Mouse (Mus musculus) heart, embryonic 15.5 days (tissue): Measurements from ENCODE around the gene Ttc8. TPM values are rescaled to one million over a fixed set of nuclear protein-coding genes. Genes with fewer than 3 reads are reported as not detected.
"Not testable (repeated sequence)": the region's sequence is repeated elsewhere in the genome, so short reads cannot be mapped to it uniquely, and the experiment has no call there.

Experiments used
- ATAC-seq: fragments of 200-750 bp; cut with Nextera tagmentation; replicated peaks from 2 replicates; pipeline ENCODE4 v1.8.0; 2017; ENCODE audit warnings: low read depth, moderate TSS enrichment; ENCODE audit not compliant: insufficient number of reproducible peaks, insufficient read depth, low FRiP score
- H3K27ac ChIP-seq: fragments of 300-500 bp; sonication (generic); 2 replicates; pipeline ENCODE4 v1.5.1; 2015; ENCODE audit warnings: mild to moderate bottlenecking, inconsistent platforms
- H3K27me3 ChIP-seq: fragments of 300-500 bp; sonication (generic); 2 replicates; pipeline ENCODE4 v1.6.1; 2015; ENCODE audit warnings: inconsistent platforms
- H3K36me3 ChIP-seq: fragments of 300-500 bp; sonication (generic); 2 replicates; pipeline ENCODE4 v1.6.1; 2015; ENCODE audit warnings: mild to moderate bottlenecking, inconsistent platforms
- H3K4me1 ChIP-seq: fragments of 300-500 bp; sonication (generic); replicated peaks from 2 replicates; pipeline ENCODE4 v1.6.1; 2015; ENCODE audit warnings: inconsistent platforms
- H3K4me2 ChIP-seq: fragments of 300-500 bp; sonication (generic); 2 replicates; pipeline ENCODE4 v1.6.1; 2015; ENCODE audit warnings: inconsistent platforms, mild to moderate bottlenecking, moderate library complexity
- H3K4me3 ChIP-seq: fragments of 300-500 bp; sonication (generic); 2 replicates; pipeline ENCODE4 v1.5.1; 2015; ENCODE audit warnings: mild to moderate bottlenecking, inconsistent platforms
- H3K9ac ChIP-seq: fragments of 300-500 bp; sonication (generic); 2 replicates; pipeline ENCODE4 v1.6.1; 2015; ENCODE audit warnings: mild to moderate bottlenecking, inconsistent platforms
- H3K9me3 ChIP-seq: fragments of 300-500 bp; sonication (generic); replicated peaks from 2 replicates; pipeline ENCODE4 v1.6.1; 2016; ENCODE audit warnings: inconsistent platforms
- WGBS: fragments of 180-500 bp; shearing (Covaris S2); methylation state at CpG from one replicate; pipeline ENCODE4 v1.1.7; 2015; ENCODE audit warnings: mixed read lengths; 5-methylcytosine and 5-hydroxymethylcytosine counted together
- polyA plus RNA-seq: library from polyadenylated mRNA; unstranded; fragments of >200 nt; fragmentation: Nextera tagmentation; extraction: Ambion mirVana; gene quantifications from 2 replicates; pipeline ENCODE4 v1.2.1, GENCODE M21; 2015

Gene Ttc8
- polyA plus RNA-seq, 1 experiment from 2014 or later, result 14.3 TPM

DNA sequence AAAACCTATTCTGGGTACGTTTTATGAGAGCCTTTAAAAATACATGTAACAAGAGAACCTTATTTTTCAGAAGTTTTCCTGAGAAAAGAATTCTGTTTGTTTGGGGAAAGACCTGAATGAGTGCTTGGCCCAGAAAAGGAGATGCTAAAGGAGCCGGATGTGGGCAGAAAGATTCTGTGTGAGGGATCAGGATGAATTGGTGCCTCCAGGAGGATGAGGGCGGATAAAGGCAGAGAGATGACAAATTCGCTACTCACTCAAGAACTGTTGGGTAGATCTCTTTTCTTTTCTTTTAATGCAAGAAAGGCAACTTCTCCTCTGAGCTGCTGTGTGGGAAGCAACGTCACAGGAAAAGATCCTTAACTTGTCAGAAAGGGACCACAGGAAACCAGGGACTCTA lies 14.9 kb upstream of the Ttc8 start:
- Histone ChIP-seq H3K27me3 (no peaks in the 10 kb centered on the region), H3K9me3 (no peaks in the 10 kb centered on the region), H3K27ac (no peak overlapping the region), H3K4me3 (no peak overlapping the region), H3K4me2 (no peak overlapping the region), H3K36me3 (no peaks in the 10 kb centered on the region), H3K4me1 (peaks cover 8% of the 10 kb centered on the region), H3K9ac (no peak overlapping the region)
- 68% methylated on average over 5 of the region's 5 CpGs for WGBS
- ATAC-seq, result no peak

DNA sequence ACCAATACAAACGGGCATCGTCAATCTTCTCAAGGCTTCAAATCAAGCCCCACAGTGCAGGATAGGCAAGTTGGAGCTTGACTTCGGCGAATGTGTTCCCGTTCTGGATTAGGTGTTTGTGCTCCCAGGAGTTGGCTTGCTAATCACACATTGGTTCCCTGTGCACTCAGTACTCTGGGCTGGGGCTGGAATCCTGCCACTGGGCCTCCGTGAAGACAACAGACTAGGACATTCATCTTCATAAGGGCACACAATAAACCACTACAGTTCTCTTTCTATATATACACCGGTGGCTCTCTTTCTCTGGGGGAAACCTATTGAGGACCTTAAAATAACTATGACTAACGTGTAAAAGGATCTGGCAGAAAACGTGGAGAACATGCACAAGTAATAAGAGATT lies 10.3 kb upstream of the Ttc8 start:
- Histone ChIP-seq H3K27ac (peak overlapping the region; percentile 86), H3K4me1 (peaks cover 7% of the 10 kb centered on the region; the same call in 1 of the 2 replicates), H3K4me3 (no peak overlapping the region), H3K36me3 (no peaks in the 10 kb centered on the region), H3K9ac (no peak overlapping the region), H3K4me2 (no peak overlapping the region), H3K27me3 (no peaks in the 10 kb centered on the region), H3K9me3 (no peaks in the 10 kb centered on the region)
- WGBS, result 41% methylated on average over 9 of the region's 9 CpGs
- ATAC-seq, result peak; percentile 60; the same call in 1 of the 2 replicates

DNA sequence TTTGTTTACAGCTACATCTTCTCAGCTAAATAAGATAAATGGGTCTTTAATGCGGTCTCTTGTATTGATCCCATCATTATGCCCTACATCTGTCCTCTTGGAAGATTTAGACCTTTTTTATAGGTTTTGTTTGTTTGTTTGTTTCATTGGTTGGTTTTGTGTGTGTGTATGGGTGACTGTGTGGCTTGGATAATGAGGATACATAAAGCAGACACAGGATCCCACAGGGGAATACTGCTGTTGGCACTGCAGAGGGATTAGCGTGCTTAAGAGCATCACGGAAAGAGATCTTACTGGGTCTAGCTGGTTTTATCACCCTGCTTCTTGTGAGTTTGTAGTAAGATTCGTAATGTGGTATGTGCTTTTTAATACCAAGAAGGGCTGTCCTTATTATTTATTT lies 10.8 kb downstream of the Ttc8 start:
- WGBS, result 82% methylated on average over 4 of the region's 4 CpGs
- Histone ChIP-seq H3K4me3 (no peak overlapping the region), H3K36me3 (no peaks in the 10 kb centered on the region), H3K4me1 (no peaks in the 10 kb centered on the region), H3K9me3 (no peaks in the 10 kb centered on the region), H3K27me3 (no peaks in the 10 kb centered on the region), H3K4me2 (no peak overlapping the region), H3K27ac (no peak overlapping the region), H3K9ac (no peak overlapping the region)
- no peak for ATAC-seq

DNA sequence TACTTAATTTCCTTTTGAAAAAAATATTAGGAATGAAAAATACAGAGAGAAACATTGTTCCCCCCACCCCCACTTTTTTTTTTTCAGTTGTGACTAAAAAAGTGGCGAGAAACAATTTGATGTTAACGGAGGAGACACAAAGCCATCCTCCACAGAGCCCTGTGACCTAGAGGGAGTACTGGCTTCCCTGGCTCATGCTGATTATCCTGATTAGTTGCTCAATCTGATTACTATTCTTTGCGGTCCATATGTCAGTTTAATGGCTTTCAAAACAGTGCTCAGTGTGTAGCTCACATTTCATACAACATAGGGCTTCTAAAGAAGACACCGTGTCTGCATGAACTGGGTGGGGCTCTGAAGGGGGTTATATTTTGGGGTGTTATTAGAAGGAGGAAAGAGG lies 12.1 kb downstream of the Ttc8 start:
- WGBS, result 86% methylated on average over 4 of the region's 4 CpGs
- Histone ChIP-seq H3K4me2 (no peak overlapping the region), H3K4me1 (no peaks in the 10 kb centered on the region), H3K36me3 (no peaks in the 10 kb centered on the region), H3K4me3 (no peak overlapping the region), H3K9me3 (no peaks in the 10 kb centered on the region), H3K27ac (no peak overlapping the region), H3K9ac (no peak overlapping the region), H3K27me3 (no peaks in the 10 kb centered on the region)
- no peak for ATAC-seq

DNA sequence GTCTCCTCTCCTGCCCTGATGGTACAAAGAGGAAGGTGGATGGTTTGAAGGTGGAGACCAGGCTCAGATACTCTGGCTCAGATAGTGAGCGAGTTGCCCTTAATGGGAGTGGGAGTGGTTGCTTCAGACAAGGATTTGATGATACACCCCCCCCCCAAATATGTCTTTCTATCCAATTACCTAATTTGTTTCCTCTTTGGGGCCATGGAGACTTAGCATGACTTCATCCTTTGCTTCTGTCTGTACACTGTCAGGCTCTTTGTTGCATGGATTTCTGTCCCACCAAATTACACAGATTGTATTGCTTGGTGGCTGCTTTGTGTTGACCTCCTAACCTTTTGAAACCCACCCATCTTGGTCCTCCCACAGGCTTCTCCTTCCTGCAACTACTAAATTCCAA lies 12.5 kb downstream of the Ttc8 start:
- Histone ChIP-seq H3K27ac (no peak overlapping the region), H3K9ac (no peak overlapping the region), H3K4me2 (no peak overlapping the region), H3K27me3 (no peaks in the 10 kb centered on the region), H3K4me3 (no peak overlapping the region), H3K4me1 (no peaks in the 10 kb centered on the region), H3K36me3 (no peaks in the 10 kb centered on the region), H3K9me3 (no peaks in the 10 kb centered on the region)
- 90% methylated on average over 1 of the region's 1 CpGs for WGBS
- no peak for ATAC-seq

DNA sequence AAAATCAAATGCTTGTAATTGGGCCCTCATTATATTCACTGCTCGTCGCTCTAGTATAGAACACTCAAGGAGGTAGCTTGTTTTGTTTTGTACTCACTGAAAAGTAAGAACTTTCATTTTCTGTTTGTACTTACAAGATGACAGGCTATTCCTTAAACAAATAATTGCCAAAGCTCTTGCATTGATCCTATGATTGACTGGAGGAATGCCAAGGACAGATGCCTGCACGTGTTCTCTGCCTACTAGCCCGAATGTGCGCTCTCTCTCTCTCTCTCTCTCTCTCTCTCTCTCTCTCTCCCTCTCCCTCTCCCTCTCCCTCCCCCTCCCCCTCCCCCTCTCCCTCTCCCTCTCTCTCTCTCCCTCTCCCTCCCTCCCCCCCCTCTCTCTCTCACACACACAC lies 30.9 kb downstream of the Ttc8 start:
- H3K4me2 ChIP-seq, H3K27ac ChIP-seq, ATAC-seq, H3K9ac ChIP-seq, H3K4me3 ChIP-seq, H3K9me3 ChIP-seq, H3K4me1 ChIP-seq, H3K27me3 ChIP-seq, H3K36me3 ChIP-seq: not testable (repeated sequence)
- 72% methylated on average over 5 of the region's 5 CpGs for WGBS

DNA sequence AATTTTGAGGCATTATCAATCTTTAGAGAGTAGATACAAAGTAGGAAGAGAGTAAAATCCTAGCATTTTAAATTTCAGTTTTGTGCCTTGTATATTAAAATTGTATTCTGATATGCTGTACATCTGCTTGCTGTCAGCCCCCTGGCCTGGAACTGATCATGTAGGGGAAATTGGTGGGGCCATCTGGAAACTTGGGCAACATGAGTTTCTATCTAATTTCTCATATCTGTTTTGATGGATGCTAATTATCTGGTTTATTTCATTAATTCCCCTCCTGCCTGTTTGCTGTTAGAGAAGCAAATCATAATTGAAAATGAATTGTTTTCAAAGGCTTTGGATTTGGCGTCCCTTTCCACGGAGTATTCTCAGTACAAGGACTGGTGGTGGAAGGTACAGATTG lies 36.6 kb downstream of the Ttc8 start:
- Histone ChIP-seq H3K4me1 (no peaks in the 10 kb centered on the region), H3K9ac (no peak overlapping the region), H3K36me3 (no peaks in the 10 kb centered on the region), H3K27me3 (no peaks in the 10 kb centered on the region), H3K4me2 (no peak overlapping the region), H3K9me3 (no peaks in the 10 kb centered on the region), H3K27ac (no peak overlapping the region), H3K4me3 (no peak overlapping the region)
- ATAC-seq, result no peak
- WGBS, result 88% methylated on average over 2 of the region's 2 CpGs

DNA sequence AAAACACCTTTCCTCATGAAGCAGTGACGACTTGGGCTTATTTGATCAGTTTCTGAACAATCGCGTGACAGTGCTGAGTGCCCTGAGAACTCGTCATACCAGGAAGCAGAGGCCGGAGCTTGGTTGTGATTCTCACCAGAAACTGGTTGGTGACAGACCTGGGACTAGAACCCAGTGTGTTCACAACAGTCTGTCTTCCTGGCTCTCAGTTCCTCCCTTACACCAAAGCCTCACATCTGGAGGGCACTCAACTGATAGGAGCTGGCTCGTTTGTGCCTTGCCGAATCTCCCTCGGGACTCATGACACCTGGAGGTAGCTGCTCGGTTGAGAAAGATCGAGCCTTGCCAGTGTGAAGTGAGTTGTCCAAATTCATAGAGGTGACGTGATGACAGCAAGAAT lies 37.1 kb downstream of the Ttc8 start:
- H3K9ac ChIP-seq, result no peak overlapping the region
- no peaks in the 10 kb centered on the region for H3K9me3 ChIP-seq
- no peak overlapping the region for H3K4me3 ChIP-seq
- no peaks in the 10 kb centered on the region for H3K36me3 ChIP-seq
- ATAC-seq, result no peak
- 63% methylated on average over 11 of the region's 11 CpGs for WGBS
- no peaks in the 10 kb centered on the region for H3K4me1 ChIP-seq
- no peak overlapping the region for H3K4me2 ChIP-seq
- H3K27ac ChIP-seq, result no peak overlapping the region
- H3K27me3 ChIP-seq, result no peaks in the 10 kb centered on the region

DNA sequence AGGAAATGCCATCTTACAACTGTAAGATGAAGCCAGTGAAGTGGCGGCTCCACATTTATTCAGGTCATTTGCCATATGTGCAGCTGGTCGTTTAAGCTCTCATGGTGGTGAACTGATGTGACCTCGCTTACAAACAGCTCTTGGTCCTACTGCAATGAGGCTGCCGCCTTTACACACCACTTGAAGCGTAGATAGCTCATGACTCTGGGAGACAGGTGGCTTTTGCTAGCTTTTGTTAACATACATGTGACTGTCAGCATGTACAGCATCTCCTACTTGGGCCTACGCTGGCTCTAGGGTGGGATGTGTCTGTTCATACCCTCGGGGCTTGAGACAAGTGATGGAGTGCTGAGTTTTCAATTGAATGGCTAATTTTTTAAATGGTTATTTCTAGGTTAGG lies 40.6 kb downstream of the Ttc8 start:
- Histone ChIP-seq H3K27ac (no peak overlapping the region), H3K27me3 (no peaks in the 10 kb centered on the region), H3K36me3 (no peaks in the 10 kb centered on the region), H3K9me3 (no peaks in the 10 kb centered on the region), H3K9ac (no peak overlapping the region), H3K4me1 (peaks cover 6% of the 10 kb centered on the region), H3K4me3 (no peak overlapping the region), H3K4me2 (no peak overlapping the region)
- 76% methylated on average over 7 of the region's 7 CpGs for WGBS
- no peak for ATAC-seq

DNA sequence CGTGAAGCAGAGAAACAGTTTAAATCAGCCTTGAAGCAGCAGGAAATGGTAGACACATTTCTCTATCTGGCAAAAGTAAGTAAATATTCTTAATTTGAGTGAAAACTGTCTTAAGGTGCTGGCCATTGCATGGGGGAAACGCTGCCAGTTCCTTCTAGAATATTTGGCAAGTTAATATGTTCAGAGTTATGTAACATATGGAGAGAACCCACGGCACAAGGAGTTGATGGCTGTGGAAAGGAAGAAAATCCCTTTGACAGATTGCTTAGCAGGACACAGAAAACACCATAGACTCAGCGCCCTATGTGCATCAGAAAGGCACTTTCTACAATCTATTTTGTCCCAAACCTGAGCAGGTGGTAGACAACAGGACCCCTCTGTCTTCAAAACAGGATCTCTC lies 41.0 kb downstream of the Ttc8 start:
- H3K27me3 ChIP-seq, result no peaks in the 10 kb centered on the region
- no peak overlapping the region for H3K4me3 ChIP-seq
- ATAC-seq, result no peak
- no peaks in the 10 kb centered on the region for H3K9me3 ChIP-seq
- H3K27ac ChIP-seq, result no peak overlapping the region
- WGBS, result 81% methylated on average over 4 of the region's 4 CpGs
- H3K4me1 ChIP-seq, result peaks cover 6% of the 10 kb centered on the region
- H3K4me2 ChIP-seq, result no peak overlapping the region
- H3K36me3 ChIP-seq, result no peaks in the 10 kb centered on the region
- H3K9ac ChIP-seq, result no peak overlapping the region

DNA sequence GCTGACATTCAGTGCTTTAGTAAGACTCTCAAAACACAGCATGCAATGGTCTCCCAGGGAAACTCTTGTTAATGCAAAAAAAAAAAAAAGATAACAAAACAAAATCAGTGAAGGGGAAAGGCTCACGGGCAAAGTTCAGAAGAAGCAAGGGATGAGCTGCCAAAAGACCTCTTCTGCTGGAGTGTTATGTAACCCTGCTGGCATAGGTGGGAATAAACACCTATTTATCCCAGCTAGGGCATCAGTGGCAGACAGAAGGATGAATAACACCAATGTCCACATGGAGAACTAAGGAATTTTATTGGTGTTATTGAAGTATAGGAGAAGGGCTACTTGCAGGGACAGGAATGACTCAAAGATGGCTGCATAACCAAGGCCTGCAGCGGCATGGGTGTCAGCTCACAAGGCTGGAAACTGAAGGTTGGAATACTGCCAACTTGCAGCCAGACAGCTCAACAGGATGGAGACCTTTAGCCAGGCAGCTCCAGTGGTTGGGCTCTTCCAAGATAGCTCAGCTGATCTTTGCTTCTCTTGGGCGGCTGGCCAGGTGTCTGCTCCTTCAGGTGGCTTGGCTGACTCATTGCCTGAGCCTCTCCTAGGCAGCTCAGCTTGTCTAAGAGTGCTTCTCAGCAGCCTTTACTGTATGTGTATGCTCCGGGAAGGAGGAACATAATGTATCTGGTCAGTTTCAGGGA lies 45.2 kb downstream of the Ttc8 start:
- Histone ChIP-seq H3K4me1 (peaks cover 6% of the 10 kb centered on the region), H3K27ac (no peak overlapping the region), H3K9me3 (no peaks in the 10 kb centered on the region), H3K9ac (no peak overlapping the region), H3K36me3 (no peaks in the 10 kb centered on the region), H3K4me3 (no peak overlapping the region), H3K27me3 (no peaks in the 10 kb centered on the region), H3K4me2 (no peak overlapping the region)
- 0 out of 2 replicates have a peak, but pooled peaks have one; percentile 66 for ATAC-seq
- WGBS, result 51% methylated on average over 4 of the region's 4 CpGs

DNA sequence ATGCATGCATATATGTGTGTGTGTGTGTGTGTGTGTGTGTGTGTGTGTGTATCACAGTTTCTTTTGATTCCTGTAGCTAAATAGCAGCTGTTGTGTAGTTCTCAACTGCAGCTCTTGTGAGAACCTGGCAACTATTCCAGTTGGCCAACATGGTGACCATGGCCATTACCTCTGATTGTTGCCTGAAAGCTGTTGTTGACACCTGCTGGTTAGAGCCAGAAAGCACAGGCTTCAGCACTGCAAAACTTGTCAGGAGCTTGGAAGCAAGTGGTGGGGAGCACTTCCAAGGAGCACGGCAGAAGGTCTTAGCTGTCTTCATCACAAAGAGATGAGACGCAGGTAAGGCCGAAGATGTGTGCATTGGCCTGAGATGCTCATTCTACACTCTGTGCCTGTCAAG lies 51.9 kb downstream of the Ttc8 start:
- Histone ChIP-seq H3K27me3 (no peaks in the 10 kb centered on the region), H3K9me3 (no peaks in the 10 kb centered on the region), H3K4me1 (no peaks in the 10 kb centered on the region), H3K9ac (no peak overlapping the region), H3K4me3 (no peak overlapping the region), H3K27ac (no peak overlapping the region), H3K36me3 (0 out of 2 replicates have a peak, but pooled peaks cover 8% of the 10 kb centered on the region), H3K4me2 (no peak overlapping the region)
- ATAC-seq, result no peak
- WGBS, result 96% methylated on average over 3 of the region's 3 CpGs
